Mouse (Mus musculus): ENCODE measurements around the gene Lrfn1.

- TF ChIP-seq CTCF (IDR thresholded peaks at IDR 0.05; ENCODE audit: low read depth) (no peak), EP300 (IDR thresholded peaks at IDR 0.05; ENCODE audit: low read depth) (no peak)
These were observed 33.6 kb upstream of the Lrfn1 start for GRCm38 (mm10) chr7:28418096-28418670.
